Mouse (Mus musculus) thymus, postnatal 36 days (tissue): ENCODE results near the gene Th.

ENCODE experiments used
- DNase-seq, 2 experiments: peaks; one replicate each; pipeline ENCODE4 v3.0.0; 2022; ENCODE audit warnings: mixed read lengths in 2 of 2

Th gene

GRCm38 (mm10) chr7:142899872-142900271 lies 31.1 kb downstream of the Th start:
- no peak for DNase-seq

GRCm38 (mm10) chr7:142897471-142897870 lies 33.5 kb downstream of the Th start:
- DNase-seq: no peak

GRCm38 (mm10) chr7:142895901-142896665 lies 34.8 kb downstream of the Th start:
- no peak for DNase-seq

- no peak for DNase-seq
Measured at GRCm38 (mm10) chr7:142895223-142895840, 35.6 kb downstream of the Th start.

- peak; percentile 65 to 73 for DNase-seq
Measured at GRCm38 (mm10) chr7:142894669-142895068, 36.3 kb downstream of the Th start.

GRCm38 (mm10) chr7:142893721-142894639 lies 36.9 kb downstream of the Th start:
- no peak for DNase-seq

GRCm38 (mm10) chr7:142893296-142893695 lies 37.6 kb downstream of the Th start:
- no peak for DNase-seq

- DNase-seq: no peak
Measured at GRCm38 (mm10) chr7:142869419-142870163, 61.3 kb downstream of the Th start.

- DNase-seq: peak; percentile 19 to 25
Measured at GRCm38 (mm10) chr7:142850681-142851080, 80.2 kb downstream of the Th start.
